Mouse (Mus musculus) heart, adult 2 months (tissue): ENCODE data around the gene Zfp800. TPM values are rescaled to one million over a fixed set of nuclear protein-coding genes. Genes with fewer than 3 reads are reported as not detected.

Experiments used
- DNase-seq, 2 experiments: peaks; one replicate each; pipeline ENCODE4 v3.0.0; 2021
- H3K27ac ChIP-seq: fragments of 200-600 bp; 2 replicates; pipeline ENCODE4 v1.8.1; 2022
- H3K27me3 ChIP-seq: fragments of 200-500 bp; 2 replicates; pipeline ENCODE4 v1.6.1; 2012; ENCODE audit warnings: mild to moderate bottlenecking, low read length, inconsistent platforms, mixed read lengths; ENCODE audit not compliant: control insufficient read depth, insufficient read depth
- H3K36me3 ChIP-seq: fragments of 200-500 bp; 2 replicates; pipeline ENCODE4 v1.6.1; 2012; ENCODE audit warnings: low read length, inconsistent platforms; ENCODE audit not compliant: control insufficient read depth, insufficient read depth
- H3K4me1 ChIP-seq: fragments of 200-500 bp; 2 replicates; pipeline ENCODE4 v1.6.1; 2011; ENCODE audit warnings: low read length; ENCODE audit not compliant: control insufficient read depth, insufficient read depth
- H3K4me3 ChIP-seq: fragments of 200-600 bp; 2 replicates; pipeline ENCODE4 v1.8.1; 2022
- H3K79me2 ChIP-seq: fragments of 200-500 bp; replicated peaks from 2 replicates; pipeline ENCODE4 v1.6.1; 2012; ENCODE audit warnings: mild to moderate bottlenecking, inconsistent platforms, low read length, moderate library complexity, mixed read lengths; ENCODE audit not compliant: control insufficient read depth, insufficient read depth
- H3K9ac ChIP-seq: fragments of 200-500 bp; 2 replicates; pipeline ENCODE4 v1.6.1; 2012; ENCODE audit warnings: low read depth, mild to moderate bottlenecking, control low read depth, inconsistent platforms, low read length, mixed read lengths
- CTCF ChIP-seq: fragments of 200-600 bp; IDR thresholded peaks from 2 replicates; pipeline ENCODE4 v1.8.1; 2022; ENCODE audit warnings: antibody characterized with exemption, mild to moderate bottlenecking, moderate library complexity
- EP300 ChIP-seq: fragments of 200-500 bp; IDR thresholded peaks from 2 replicates; pipeline ENCODE4 v1.6.1; 2011; ENCODE audit warnings: low read depth, low read length, control low read depth; ENCODE audit not compliant: insufficient read depth
- POLR2A ChIP-seq: fragments of 200-500 bp; IDR thresholded peaks from 2 replicates; pipeline ENCODE4 v1.6.1; 2011; ENCODE audit warnings: mild to moderate bottlenecking, low read depth, low read length, control low read depth; ENCODE audit not compliant: insufficient read depth
- WGBS: fragments of 180-500 bp; shearing (Covaris S2); methylation state at CpG from one replicate; pipeline ENCODE4 v1.1.7; 2018; 5-methylcytosine and 5-hydroxymethylcytosine counted together
- intact Hi-C: fragments of 180-260 bp; cut with DNase I; formaldehyde crosslinking; loops from one replicate; pipeline ENCODE4 v1.15.1; 2025
- polyA plus RNA-seq: library from polyadenylated mRNA; depleted of rRNA; stranded (reverse); fragments of >200 nt; gene quantifications from 2 replicates; pipeline ENCODE4 v1.2.3, GENCODE M21; 2012
- total RNA-seq, 2 experiments: library from RNA; stranded (reverse); gene quantifications; 2 replicates each; pipeline ENCODE4 v1.2.3; 2021

Gene Zfp800
- total and polyA plus RNA-seq, 3 experiments: 1.6 to 11.2 (median 9.7) TPM

GRCm38 (mm10) chr6:28420865-28421264 lies 23.1 kb upstream of the Zfp800 start:
- Histone ChIP-seq H3K27ac (peak overlapping the region; percentile 84), H3K36me3 (peaks cover 17% of the 10 kb centered on the region), H3K4me3 (peak overlapping the region; percentile 95), H3K4me1 (peaks cover 23% of the 10 kb centered on the region), H3K27me3 (no peaks in the 10 kb centered on the region), H3K9ac (peak overlapping the region; percentile 70), H3K79me2 (peaks cover 5% of the 10 kb centered on the region)
- peak in 1 of 2 experiments; percentile 27 for DNase-seq
- 15% methylated on average over 13 of the region's 13 CpGs for WGBS
- TF ChIP-seq CTCF (no peak), EP300 (no peak), POLR2A (no peak)
- intact Hi-C loops: loop anchor here (5.0 kb wide), 3 partner anchors 41 to 411 kb away; partner anchors contain the start of gene Lrrc4

- no peak for DNase-seq
- Histone ChIP-seq H3K79me2 (peaks cover 5% of the 10 kb centered on the region), H3K27ac (no peak overlapping the region), H3K4me3 (peak overlapping the region; percentile 95), H3K36me3 (peaks cover 20% of the 10 kb centered on the region), H3K4me1 (peaks cover 26% of the 10 kb centered on the region), H3K9ac (peak overlapping the region; percentile 70; the same call in 1 of the 2 replicates), H3K27me3 (no peaks in the 10 kb centered on the region)
- intact Hi-C loops: loop anchor here (5.0 kb wide), 3 partner anchors 42 to 412 kb away; partner anchors contain the start of gene Lrrc4
- TF ChIP-seq POLR2A: no peak
- TF ChIP-seq CTCF: no peak
- no peak for TF ChIP-seq EP300
- WGBS: 76% methylated on average over 17 of the region's 17 CpGs
These were observed 22.6 kb upstream of the Zfp800 start for GRCm38 (mm10) chr6:28420361-28420760.

- no peak for DNase-seq
- Histone ChIP-seq H3K4me3 (no peak overlapping the region), H3K4me1 (peaks cover 23% of the 10 kb centered on the region), H3K27me3 (no peaks in the 10 kb centered on the region), H3K36me3 (peaks cover 21% of the 10 kb centered on the region), H3K9ac (no peak overlapping the region), H3K79me2 (peaks cover 5% of the 10 kb centered on the region), H3K27ac (no peak overlapping the region; the same call in 1 of the 2 replicates)
- intact Hi-C loops: loop anchor here (5.0 kb wide), 3 partner anchors 43 to 413 kb away; partner anchors contain the start of gene Lrrc4
- no peak for TF ChIP-seq CTCF
- TF ChIP-seq POLR2A: no peak
- TF ChIP-seq EP300: no peak
- 15% methylated on average over 2 of the region's 2 CpGs for WGBS
These were observed 21.9 kb upstream of the Zfp800 start for GRCm38 (mm10) chr6:28419673-28420072.

GRCm38 (mm10) chr6:28418449-28418848 lies 20.6 kb upstream of the Zfp800 start:
- DNase-seq: peak; percentile 92 to 93
- peaks cover 3% of the 10 kb centered on the region; the same call in 1 of the 2 replicates for H3K79me2 ChIP-seq
- H3K9ac ChIP-seq: peak overlapping the region; percentile 56
- peaks cover 21% of the 10 kb centered on the region for H3K36me3 ChIP-seq
- intact Hi-C loops: no loop called here
- no peaks in the 10 kb centered on the region for H3K27me3 ChIP-seq
- peaks cover 19% of the 10 kb centered on the region for H3K4me1 ChIP-seq
- peak overlapping the region; percentile 46 for H3K4me3 ChIP-seq
- 20% methylated on average over 14 of the region's 14 CpGs for WGBS
- H3K27ac ChIP-seq: peak overlapping the region; percentile 83
- no peak for TF ChIP-seq EP300
- TF ChIP-seq CTCF: peak; percentile 57
- peak; percentile 58; the same call in 1 of the 2 replicates for TF ChIP-seq POLR2A

GRCm38 (mm10) chr6:28416981-28417380 lies 19.2 kb upstream of the Zfp800 start:
- TF ChIP-seq POLR2A: peak; percentile 56; the same call in 1 of the 2 replicates
- no peak for TF ChIP-seq CTCF
- TF ChIP-seq EP300: 0 out of 2 replicates have a peak, but pooled peaks have one; percentile 45
- H3K4me1 ChIP-seq: peaks cover 15% of the 10 kb centered on the region
- 27% methylated on average over 4 of the region's 4 CpGs for WGBS
- H3K79me2 ChIP-seq: peaks cover 3% of the 10 kb centered on the region; the same call in 1 of the 2 replicates
- peak overlapping the region; percentile 83 for H3K27ac ChIP-seq
- peak; percentile 26 to 33 for DNase-seq
- intact Hi-C loops: no loop called here
- peaks cover 21% of the 10 kb centered on the region for H3K36me3 ChIP-seq
- no peaks in the 10 kb centered on the region for H3K27me3 ChIP-seq
- H3K9ac ChIP-seq: no peak overlapping the region
- H3K4me3 ChIP-seq: peak overlapping the region; percentile 46; the same call in 1 of the 2 replicates

- no peak overlapping the region for H3K4me3 ChIP-seq
- no peak overlapping the region for H3K27ac ChIP-seq
- H3K4me1 ChIP-seq: peaks cover 3% of the 10 kb centered on the region
- intact Hi-C loops: no loop called here
- WGBS: 57% methylated on average over 2 of the region's 2 CpGs
- peaks cover 4% of the 10 kb centered on the region; the same call in 1 of the 2 replicates for H3K36me3 ChIP-seq
- no peak for DNase-seq
- no peaks in the 10 kb centered on the region for H3K79me2 ChIP-seq
- TF ChIP-seq EP300 (no peak), CTCF (no peak), POLR2A (no peak)
- H3K27me3 ChIP-seq: no peaks in the 10 kb centered on the region
- no peak overlapping the region for H3K9ac ChIP-seq
These were observed 13.4 kb upstream of the Zfp800 start for GRCm38 (mm10) chr6:28411236-28411635.
